Comparison of ENCODE assay signal across 9 mouse cellular contexts in the genomic region with DNA sequence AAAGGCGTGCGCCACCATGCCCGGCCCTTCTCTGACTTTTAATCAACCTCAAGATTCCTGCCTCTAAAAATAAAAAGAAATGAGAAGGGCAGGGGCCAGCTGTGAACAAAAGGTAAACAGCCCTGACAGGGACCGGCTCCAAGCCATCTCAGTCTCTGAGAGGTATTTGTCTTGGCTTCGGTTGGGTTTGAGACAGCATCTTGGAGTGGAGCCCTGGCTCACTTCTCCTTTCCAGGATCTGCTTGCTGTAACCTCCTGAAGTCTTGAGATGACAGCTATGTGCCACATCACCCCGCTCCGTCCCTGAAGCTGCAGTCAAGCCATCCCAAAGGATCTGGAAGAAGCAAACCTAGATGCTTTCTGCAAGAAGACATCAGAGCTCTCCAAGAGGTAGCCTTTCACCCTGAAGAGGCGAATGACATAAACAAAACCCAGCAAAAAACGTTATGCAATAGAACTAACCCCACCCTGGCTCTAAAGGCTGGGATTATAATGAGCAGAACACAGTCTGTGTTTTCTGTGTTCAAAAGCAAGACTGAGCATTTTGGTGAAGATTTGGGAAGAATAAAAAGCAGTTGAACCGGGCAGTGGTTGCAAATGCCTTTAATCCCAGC. TPM values are rescaled to one million over a fixed set of nuclear protein-coding genes. Genes with fewer than 3 reads are reported as not detected.
A peak's percentile ranks its signal among the peaks of the same experiment; 100 is the strongest.
DNase-seq lines count a peak whose midpoint lies in the region; ATAC-seq and TF ChIP-seq lines count a peak whose summit lies in the region.
"Had no signal": no experiment of that assay in that cellular context is flagged by ENCODE, and none has a peak within 500 bp of the region (broad histone marks: within the 10 kb centered on the region; RNA-seq: fewer than 3 reads in every experiment).

No protein-coding gene starts in this region.

- H3K27ac ChIP-seq in heart, embryonic 11.5 days (ENCODE audit: low read depth, low read length), result no peak overlapping the region
- no peak overlapping the region for H3K27ac ChIP-seq in kidney, postnatal 0 days
- no peak overlapping the region for H3K27ac ChIP-seq in intestine, embryonic 16.5 days (ENCODE audit: low read length)
- no peak overlapping the region for H3K27ac ChIP-seq in midbrain, embryonic 13.5 days
- H3K27ac ChIP-seq: embryonic facial prominence, embryonic 13.5 days had no signal

- DNase-seq in heart, adult 18-20 months, result peak; percentile 81 to 87
- DNase-seq in gastrocnemius, postnatal 14 days, result peak; percentile 53
- DNase-seq in kidney, postnatal 0 days (ENCODE audit: low spot score), result peak; percentile 37
- no peak for DNase-seq in MN1 (ENCODE audit: low spot score)

- no peak overlapping the region for H3K4me3 ChIP-seq in heart, embryonic 11.5 days (ENCODE audit: low read depth, low read length)
- H3K4me3 ChIP-seq in kidney, postnatal 0 days (replicated peaks; ENCODE audit: low read depth, low read length), result no peak overlapping the region
- H3K4me3 ChIP-seq in intestine, embryonic 16.5 days (ENCODE audit: low read length), result no peak overlapping the region
- no peak overlapping the region for H3K4me3 ChIP-seq in midbrain, embryonic 13.5 days (replicated peaks)
- H3K4me3 ChIP-seq: embryonic facial prominence, embryonic 13.5 days had no signal

- no peak overlapping the region for H3K4me2 ChIP-seq in heart, embryonic 11.5 days
- no peak overlapping the region for H3K4me2 ChIP-seq in kidney, postnatal 0 days (ENCODE audit: low read length)
- no peak overlapping the region for H3K4me2 ChIP-seq in intestine, embryonic 16.5 days (ENCODE audit: low read depth, low read length)
- no peak overlapping the region for H3K4me2 ChIP-seq in midbrain, embryonic 13.5 days (replicated peaks)
- H3K4me2 ChIP-seq: embryonic facial prominence, embryonic 13.5 days had no signal

- no peak overlapping the region for H3K9ac ChIP-seq in heart, embryonic 11.5 days (ENCODE audit: low read depth, low read length)
- no peak overlapping the region for H3K9ac ChIP-seq in kidney, postnatal 0 days (ENCODE audit: low read depth, low read length)
- no peak overlapping the region for H3K9ac ChIP-seq in intestine, embryonic 16.5 days (ENCODE audit: low read depth, low read length)
- H3K9ac ChIP-seq in midbrain, embryonic 13.5 days (replicated peaks), result no peak overlapping the region
- H3K9ac ChIP-seq: embryonic facial prominence, embryonic 13.5 days had no signal

- no peaks in the 10 kb centered on the region for H3K9me3 ChIP-seq in heart, embryonic 11.5 days (replicated peaks; ENCODE audit: control insufficient read depth, low read length)
- no peaks in the 10 kb centered on the region for H3K9me3 ChIP-seq in kidney, postnatal 0 days (replicated peaks; ENCODE audit: low read length)
- H3K9me3 ChIP-seq in intestine, embryonic 16.5 days (ENCODE audit: control insufficient read depth, low read length), result no peaks in the 10 kb centered on the region
- H3K9me3 ChIP-seq in midbrain, embryonic 13.5 days, result no peaks in the 10 kb centered on the region
- H3K9me3 ChIP-seq: embryonic facial prominence, embryonic 13.5 days had no signal

- intact Hi-C loops in gastrocnemius, postnatal 14 days (cut with DNase I; ENCODE audit: low total_unique reads), result no loop called here

- H3K36me3 ChIP-seq in heart, embryonic 11.5 days (ENCODE audit: control insufficient read depth, insufficient read depth, low read length), result no peaks in the 10 kb centered on the region
- H3K36me3 ChIP-seq in kidney, postnatal 0 days (ENCODE audit: insufficient read depth, low read length), result no peaks in the 10 kb centered on the region
- H3K36me3 ChIP-seq in intestine, embryonic 16.5 days (ENCODE audit: control insufficient read depth, insufficient read depth, low read length), result no peaks in the 10 kb centered on the region
- no peaks in the 10 kb centered on the region for H3K36me3 ChIP-seq in midbrain, embryonic 13.5 days
- H3K36me3 ChIP-seq: embryonic facial prominence, embryonic 13.5 days had no signal

- no peak for ATAC-seq in heart, embryonic 11.5 days (replicated peaks; ENCODE audit: insufficient number of reproducible peaks, low FRiP score, low TSS enrichment)
- ATAC-seq in kidney, postnatal 0 days (replicated peaks; ENCODE audit: low FRiP score, low read depth), result no peak
- peak; percentile 50; the same call in 1 of the 2 replicates for ATAC-seq in megakaryocyte, adult 5-6 weeks (ENCODE audit: poor library complexity, severe bottlenecking)
- ATAC-seq in intestine, embryonic 16.5 days, result no peak
- ATAC-seq in midbrain, embryonic 13.5 days, result no peak

- WGBS in heart, embryonic 11.5 days (ENCODE audit: insufficient replicate concordance), result 71% methylated on average over 10 of the region's 10 CpGs
- 61% methylated on average over 10 of the region's 10 CpGs for WGBS in kidney, postnatal 0 days
- WGBS in intestine, embryonic 16.5 days, result 68% methylated on average over 10 of the region's 10 CpGs
- 80% methylated on average over 10 of the region's 10 CpGs for WGBS in midbrain, embryonic 13.5 days

- no peaks in the 10 kb centered on the region for H3K27me3 ChIP-seq in heart, embryonic 11.5 days (ENCODE audit: control insufficient read depth, insufficient read depth, low read length)
- H3K27me3 ChIP-seq in kidney, postnatal 0 days (ENCODE audit: insufficient read depth, low read length), result no peaks in the 10 kb centered on the region
- H3K27me3 ChIP-seq in intestine, embryonic 16.5 days (replicated peaks; ENCODE audit: control insufficient read depth, insufficient read depth, low read length), result no peaks in the 10 kb centered on the region
- H3K27me3 ChIP-seq in midbrain, embryonic 13.5 days, result no peaks in the 10 kb centered on the region
- H3K27me3 ChIP-seq: embryonic facial prominence, embryonic 13.5 days had no signal

- no peak for TF ChIP-seq CTCF in kidney, postnatal 0 days (IDR thresholded peaks at IDR 0.05; ENCODE audit: low read depth)

- peaks cover 6% of the 10 kb centered on the region for H3K4me1 ChIP-seq in heart, embryonic 11.5 days (ENCODE audit: control insufficient read depth, insufficient read depth, low read length)
- peaks cover 13% of the 10 kb centered on the region; the same call in 1 of the 2 replicates for H3K4me1 ChIP-seq in kidney, postnatal 0 days (replicated peaks; ENCODE audit: insufficient read depth, low read length)
- H3K4me1 ChIP-seq in intestine, embryonic 16.5 days (ENCODE audit: control insufficient read depth, insufficient read depth, low read length), result no peaks in the 10 kb centered on the region
- H3K4me1 ChIP-seq in midbrain, embryonic 13.5 days (replicated peaks), result no peaks in the 10 kb centered on the region

RNA-seq across cellular contexts. Expression of gene Smu1, which starts 26.9 kb away (rescaled TPM):
- total RNA-seq in heart, adult 18-20 months (2021), result 10 to 100 TPM; 31.3 to 32.6 TPM
- polyA plus RNA-seq in heart, embryonic 11.5 days (2014; fragmentation: Nextera tagmentation; extraction: Ambion mirVana), result 105 and 123 TPM in 2 replicates
- 10 to 100 TPM; 28.8 to 29.4 TPM for total RNA-seq in gastrocnemius, postnatal 14 days (2021)
- 122 and 126 TPM in 2 replicates for polyA plus RNA-seq in kidney, postnatal 0 days (2015; fragmentation: Nextera tagmentation; extraction: Ambion mirVana)
- total RNA-seq in megakaryocyte, adult 5-6 weeks (2015), result 56.4 and 66.7 TPM in 2 replicates
- total RNA-seq in megakaryocyte, adult 5-6 weeks (2017), result 94.9 and 100 TPM in 2 replicates
- 136 and 145 TPM in 2 replicates for polyA plus RNA-seq in intestine, embryonic 16.5 days (2015; fragmentation: Nextera tagmentation; extraction: Ambion mirVana)
- polyA plus RNA-seq in midbrain, embryonic 13.5 days (2015; fragmentation: Nextera tagmentation; extraction: Ambion mirVana), result 144 and 149 TPM in 2 replicates
